Mouse (Mus musculus) urinary bladder, postnatal 0 days (tissue): ENCODE measurements around the gene Nphp4. TPM values are rescaled to one million over a fixed set of nuclear protein-coding genes. Genes with fewer than 3 reads are reported as not detected.

ENCODE experiments used
- polyA plus RNA-seq: library from polyadenylated mRNA; unstranded; fragments of >200 nt; fragmentation: Nextera tagmentation; extraction: Ambion mirVana; gene quantifications from 2 replicates; pipeline ENCODE4 v1.2.1, GENCODE M21; 2015

Gene Nphp4
- 0.41 and 0.79 TPM in 2 replicates for polyA plus RNA-seq

DNA sequence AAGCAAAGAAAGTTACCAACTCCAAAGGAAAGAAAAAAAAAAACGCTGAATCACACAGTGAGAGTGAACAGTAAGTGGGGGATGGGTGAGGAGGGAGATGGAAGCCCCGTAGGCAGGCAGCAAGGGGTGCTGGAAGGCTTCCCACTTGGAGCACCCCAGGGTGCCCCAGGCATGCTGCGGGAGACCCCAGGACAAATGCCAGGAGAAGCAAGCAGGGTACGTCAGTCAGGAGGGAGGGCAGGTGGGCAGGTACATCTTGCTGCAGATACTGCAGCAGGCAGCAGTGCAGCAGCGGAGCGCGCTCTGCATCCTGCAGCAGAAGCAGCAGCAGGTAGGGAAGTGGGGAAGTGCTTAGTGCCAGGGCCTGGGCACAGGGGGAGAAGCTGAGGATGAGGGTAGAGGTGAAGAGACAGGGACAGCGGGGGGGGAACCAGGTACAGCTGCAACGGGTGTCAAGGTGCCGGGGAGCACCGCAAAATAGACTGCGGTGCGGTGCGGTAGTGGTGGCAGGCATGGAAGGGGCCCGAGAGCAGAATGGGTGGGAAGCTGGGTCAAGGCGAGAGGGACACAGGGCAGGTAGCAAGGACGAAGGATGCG lies at the start of gene Nphp4:
Gene Nphp4, plus strand, starts transcription at position 280 of the 597 bp plus-strand sequence.

DNA sequence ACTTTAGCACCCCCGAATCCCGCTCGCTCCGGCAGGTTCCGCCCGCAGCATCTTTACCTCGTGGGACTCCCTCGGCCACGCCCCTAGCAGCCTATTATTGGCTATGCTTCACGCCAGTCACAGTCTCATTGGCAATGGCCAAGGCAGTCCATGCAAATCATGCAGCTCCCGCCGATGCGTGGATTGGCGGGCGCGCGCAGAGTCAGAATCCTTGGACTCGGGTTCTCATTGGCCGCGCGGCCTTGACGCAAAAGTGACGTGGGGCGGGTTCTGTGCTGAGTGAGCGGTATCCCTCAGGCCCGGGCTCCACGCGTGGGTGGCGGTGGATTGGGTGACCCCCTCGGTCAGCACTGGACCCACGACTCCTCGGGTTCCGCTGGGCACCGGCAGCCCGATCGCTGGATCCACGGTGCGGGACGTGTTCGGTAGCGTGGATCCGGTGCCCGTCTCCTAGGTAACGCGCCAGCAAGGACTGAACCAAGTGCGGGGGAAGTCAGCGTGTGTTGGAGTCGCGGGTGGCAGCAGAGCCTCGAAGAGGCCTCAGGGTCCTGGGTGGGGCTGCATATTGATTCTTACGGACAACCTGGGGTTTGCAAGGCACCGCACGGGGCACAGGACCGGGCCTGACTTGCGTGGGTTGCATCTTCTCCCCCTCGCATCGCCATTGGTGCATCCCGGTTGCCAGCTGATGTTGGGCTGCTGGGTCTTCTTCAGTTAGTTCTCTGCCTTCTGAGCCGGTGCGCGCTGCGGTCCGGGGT lies 1.1 kb downstream of the Nphp4 start, which contains the start of gene Kcnab2:
Gene Kcnab2, minus strand, starts transcription at position 406 of the 758 bp plus-strand sequence.

Other genes starting within 250 kb of the Nphp4 start
- gene Gpr153, start 202.5 kb upstream of the Nphp4 start, polyA plus RNA-seq: 15.2 and 17.2 TPM in 2 replicates
- gene Hes3, start 185.0 kb upstream of the Nphp4 start, polyA plus RNA-seq: not detected in 2 replicates
- gene Icmt, start 179.5 kb upstream of the Nphp4 start, polyA plus RNA-seq: 13.8 and 14.9 TPM in 2 replicates
- gene Rnf207, start 157.7 kb upstream of the Nphp4 start, polyA plus RNA-seq: 4.2 and 5.9 TPM in 2 replicates
- gene Rpl22, start 151.0 kb upstream of the Nphp4 start, polyA plus RNA-seq: 337 and 396 TPM in 2 replicates
- gene Chd5, start 138.1 kb upstream of the Nphp4 start, polyA plus RNA-seq: 0.01 and 0.22 TPM in 2 replicates
- gene Kcnab2, start 1.2 kb downstream of the Nphp4 start, polyA plus RNA-seq: 3.0 and 5.3 TPM in 2 replicates